Mouse (Mus musculus): ENCODE data around the gene Grin2a. TPM values are rescaled to one million over a fixed set of nuclear protein-coding genes. Genes with fewer than 3 reads are reported as not detected.

The Grin2a gene
- polyA plus RNA-seq, 1 experiment from 2014 or later = 0.65 TPM

DNA sequence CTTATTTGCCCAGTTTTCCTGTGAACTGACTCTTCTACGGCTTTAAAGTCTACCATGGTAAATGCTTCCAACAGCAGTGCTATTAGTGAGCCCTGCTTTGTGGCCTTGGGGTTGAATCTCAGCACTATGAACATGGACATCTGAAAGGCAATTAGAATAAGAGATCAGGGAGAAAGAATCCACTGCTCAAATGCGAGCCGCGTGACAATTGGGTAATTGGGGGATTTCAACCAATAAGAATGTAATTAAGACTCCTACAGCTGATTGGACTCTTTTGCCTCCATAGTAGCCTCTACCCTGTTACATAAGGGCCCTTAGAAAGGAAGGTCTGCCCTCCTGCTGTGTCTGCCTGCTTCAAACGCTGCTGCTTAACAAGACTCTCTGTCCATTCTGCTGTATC is 315.4 kb downstream of the Grin2a start:
- H3K9ac ChIP-seq (ENCODE audit: low read length) = no peak overlapping the region
- H3K9me3 ChIP-seq (replicated peaks; ENCODE audit: control insufficient read depth, low read length) = no peaks in the 10 kb centered on the region
- H3K27me3 ChIP-seq (ENCODE audit: control insufficient read depth, insufficient read depth, low read length) = no peaks in the 10 kb centered on the region
- no peak overlapping the region for H3K4me2 ChIP-seq (ENCODE audit: low read depth, low read length)
- no peaks in the 10 kb centered on the region for H3K36me3 ChIP-seq (ENCODE audit: control insufficient read depth, insufficient read depth, low read length)
- H3K4me1 ChIP-seq (ENCODE audit: control insufficient read depth, insufficient read depth, low read length) = no peaks in the 10 kb centered on the region
- H3K27ac ChIP-seq (ENCODE audit: low read length) = no peak overlapping the region
- no peak overlapping the region for H3K4me3 ChIP-seq (replicated peaks; ENCODE audit: low read length)
- no peak for ATAC-seq (ENCODE audit: insufficient read depth, low FRiP score)
- 78% methylated on average over 5 of the region's 5 CpGs for WGBS

- H3K4me2 ChIP-seq (ENCODE audit: low read depth, low read length) = no peak overlapping the region
- H3K9ac ChIP-seq (ENCODE audit: low read length) = no peak overlapping the region
- H3K4me1 ChIP-seq (ENCODE audit: control insufficient read depth, insufficient read depth, low read length) = no peaks in the 10 kb centered on the region
- no peak for ATAC-seq (ENCODE audit: insufficient read depth, low FRiP score)
- WGBS = 71% methylated on average over 7 of the region's 7 CpGs
- H3K4me3 ChIP-seq (replicated peaks; ENCODE audit: low read length) = no peak overlapping the region
- H3K36me3 ChIP-seq (ENCODE audit: control insufficient read depth, insufficient read depth, low read length) = no peaks in the 10 kb centered on the region
- H3K27ac ChIP-seq (ENCODE audit: low read length) = no peak overlapping the region
- no peaks in the 10 kb centered on the region for H3K9me3 ChIP-seq (replicated peaks; ENCODE audit: control insufficient read depth, low read length)
- no peaks in the 10 kb centered on the region for H3K27me3 ChIP-seq (ENCODE audit: control insufficient read depth, insufficient read depth, low read length)
Measured at GRCm38 (mm10) chr16:9678750-9679149, 316.6 kb downstream of the Grin2a start.

- WGBS = 66% methylated on average over 2 of the region's 2 CpGs
Measured at GRCm38 (mm10) chr16:9672390-9672789, 323.0 kb downstream of the Grin2a start.

DNA sequence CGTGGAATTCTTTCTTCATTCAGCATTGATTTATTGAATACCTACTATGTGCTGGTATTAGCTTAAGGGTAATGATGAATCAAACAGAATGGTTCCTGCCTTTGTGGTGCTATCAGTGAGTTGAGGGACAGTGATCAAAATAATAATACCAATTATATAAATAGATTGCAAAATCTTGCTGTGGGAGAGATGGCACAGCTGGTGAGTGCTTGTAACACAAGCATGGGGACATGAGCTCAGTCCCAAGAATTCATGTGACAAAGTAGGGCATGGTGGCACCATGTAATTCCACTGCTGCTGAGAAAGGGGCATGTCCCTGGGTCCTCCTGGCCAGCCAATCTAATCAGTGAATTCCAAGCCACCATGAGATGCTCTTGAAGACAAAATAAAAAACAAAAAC is 324.1 kb downstream of the Grin2a start:
- no peak overlapping the region for H3K4me2 ChIP-seq (ENCODE audit: low read depth, low read length)
- 75% methylated on average over 1 of the region's 1 CpGs for WGBS
- no peak for ATAC-seq (ENCODE audit: insufficient read depth, low FRiP score)
- H3K4me3 ChIP-seq (replicated peaks; ENCODE audit: low read length) = no peak overlapping the region
- no peaks in the 10 kb centered on the region for H3K9me3 ChIP-seq (replicated peaks; ENCODE audit: control insufficient read depth, low read length)
- no peaks in the 10 kb centered on the region for H3K4me1 ChIP-seq (ENCODE audit: control insufficient read depth, insufficient read depth, low read length)
- no peaks in the 10 kb centered on the region for H3K27me3 ChIP-seq (ENCODE audit: control insufficient read depth, insufficient read depth, low read length)
- no peak overlapping the region for H3K9ac ChIP-seq (ENCODE audit: low read length)
- no peaks in the 10 kb centered on the region for H3K36me3 ChIP-seq (ENCODE audit: control insufficient read depth, insufficient read depth, low read length)
- no peak overlapping the region for H3K27ac ChIP-seq (ENCODE audit: low read length)

More at GRCm38 (mm10) chr16:9672390-9672789, 323.0 kb downstream of the Grin2a start:
- Histone ChIP-seq H3K9ac (ENCODE audit: low read length) (no peak overlapping the region), H3K4me3 (replicated peaks; ENCODE audit: low read length) (no peak overlapping the region), H3K9me3 (replicated peaks; ENCODE audit: control insufficient read depth, low read length) (no peaks in the 10 kb centered on the region), H3K27ac (ENCODE audit: low read length) (no peak overlapping the region), H3K36me3 (ENCODE audit: control insufficient read depth, insufficient read depth, low read length) (no peaks in the 10 kb centered on the region), H3K27me3 (ENCODE audit: control insufficient read depth, insufficient read depth, low read length) (no peaks in the 10 kb centered on the region), H3K4me1 (ENCODE audit: control insufficient read depth, insufficient read depth, low read length) (no peaks in the 10 kb centered on the region), H3K4me2 (ENCODE audit: low read depth, low read length) (no peak overlapping the region)
- ATAC-seq (ENCODE audit: insufficient read depth, low FRiP score) = no peak

GRCm38 (mm10) chr16:9670750-9671161 is 324.6 kb downstream of the Grin2a start:
- Histone ChIP-seq H3K9me3 (replicated peaks; ENCODE audit: control insufficient read depth, low read length) (no peaks in the 10 kb centered on the region), H3K4me1 (ENCODE audit: control insufficient read depth, insufficient read depth, low read length) (no peaks in the 10 kb centered on the region), H3K27me3 (ENCODE audit: control insufficient read depth, insufficient read depth, low read length) (no peaks in the 10 kb centered on the region), H3K27ac (ENCODE audit: low read length) (no peak overlapping the region), H3K9ac (ENCODE audit: low read length) (no peak overlapping the region), H3K4me3 (replicated peaks; ENCODE audit: low read length) (no peak overlapping the region), H3K4me2 (ENCODE audit: low read depth, low read length) (no peak overlapping the region), H3K36me3 (ENCODE audit: control insufficient read depth, insufficient read depth, low read length) (no peaks in the 10 kb centered on the region)
- ATAC-seq (ENCODE audit: insufficient read depth, low FRiP score) = no peak; the same call in 1 of the 2 replicates
- WGBS = 50% methylated on average over 6 of the region's 6 CpGs

DNA sequence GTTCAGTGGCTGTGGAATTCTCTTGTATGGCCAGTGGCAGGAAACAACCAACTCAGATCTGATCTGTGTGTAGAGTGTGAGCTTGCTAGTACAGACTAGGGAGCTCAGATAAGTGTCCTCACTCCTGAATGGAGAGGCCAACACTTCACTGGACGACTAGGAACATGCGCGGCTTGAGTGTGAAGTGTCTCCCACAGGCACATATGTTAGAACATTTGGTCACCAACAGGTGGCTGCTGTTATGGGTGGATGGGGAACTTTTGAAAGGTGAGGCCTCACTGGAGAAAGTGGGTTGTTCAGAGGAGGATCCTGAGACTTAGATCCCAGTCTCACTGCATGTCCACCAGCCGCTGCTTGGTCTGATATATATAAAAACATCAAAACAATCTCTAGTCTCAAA is 329.5 kb downstream of the Grin2a start:
- Histone ChIP-seq H3K4me2 (ENCODE audit: low read depth, low read length) (no peak overlapping the region), H3K4me3 (replicated peaks; ENCODE audit: low read length) (no peak overlapping the region), H3K27ac (ENCODE audit: low read length) (no peak overlapping the region), H3K36me3 (ENCODE audit: control insufficient read depth, insufficient read depth, low read length) (no peaks in the 10 kb centered on the region), H3K27me3 (ENCODE audit: control insufficient read depth, insufficient read depth, low read length) (no peaks in the 10 kb centered on the region), H3K4me1 (ENCODE audit: control insufficient read depth, insufficient read depth, low read length) (no peaks in the 10 kb centered on the region), H3K9me3 (replicated peaks; ENCODE audit: control insufficient read depth, low read length) (no peaks in the 10 kb centered on the region), H3K9ac (ENCODE audit: low read length) (no peak overlapping the region)
- no peak for ATAC-seq (ENCODE audit: insufficient read depth, low FRiP score)
- 83% methylated on average over 4 of the region's 4 CpGs for WGBS

GRCm38 (mm10) chr16:9664060-9664459 is 331.3 kb downstream of the Grin2a start:
- 64% methylated on average over 3 of the region's 3 CpGs for WGBS
- Histone ChIP-seq H3K4me1 (ENCODE audit: control insufficient read depth, insufficient read depth, low read length) (no peaks in the 10 kb centered on the region), H3K9ac (ENCODE audit: low read length) (no peak overlapping the region), H3K27ac (ENCODE audit: low read length) (no peak overlapping the region), H3K9me3 (replicated peaks; ENCODE audit: control insufficient read depth, low read length) (no peaks in the 10 kb centered on the region), H3K27me3 (ENCODE audit: control insufficient read depth, insufficient read depth, low read length) (no peaks in the 10 kb centered on the region), H3K36me3 (ENCODE audit: control insufficient read depth, insufficient read depth, low read length) (no peaks in the 10 kb centered on the region), H3K4me3 (replicated peaks; ENCODE audit: low read length) (no peak overlapping the region), H3K4me2 (ENCODE audit: low read depth, low read length) (no peak overlapping the region)
- ATAC-seq (ENCODE audit: insufficient read depth, low FRiP score) = no peak

- H3K9me3 ChIP-seq (replicated peaks; ENCODE audit: control insufficient read depth, low read length) = no peaks in the 10 kb centered on the region
- H3K4me1 ChIP-seq (ENCODE audit: control insufficient read depth, insufficient read depth, low read length) = no peaks in the 10 kb centered on the region
- H3K4me3 ChIP-seq (replicated peaks; ENCODE audit: low read length) = no peak overlapping the region
- H3K36me3 ChIP-seq (ENCODE audit: control insufficient read depth, insufficient read depth, low read length) = no peaks in the 10 kb centered on the region
- no peak overlapping the region for H3K9ac ChIP-seq (ENCODE audit: low read length)
- 76% methylated on average over 2 of the region's 2 CpGs for WGBS
- H3K27ac ChIP-seq (ENCODE audit: low read length) = no peak overlapping the region
- no peaks in the 10 kb centered on the region for H3K27me3 ChIP-seq (ENCODE audit: control insufficient read depth, insufficient read depth, low read length)
- ATAC-seq (ENCODE audit: insufficient read depth, low FRiP score) = no peak
- no peak overlapping the region for H3K4me2 ChIP-seq (ENCODE audit: low read depth, low read length)
Measured at GRCm38 (mm10) chr16:9663508-9663907, 331.9 kb downstream of the Grin2a start.

DNA sequence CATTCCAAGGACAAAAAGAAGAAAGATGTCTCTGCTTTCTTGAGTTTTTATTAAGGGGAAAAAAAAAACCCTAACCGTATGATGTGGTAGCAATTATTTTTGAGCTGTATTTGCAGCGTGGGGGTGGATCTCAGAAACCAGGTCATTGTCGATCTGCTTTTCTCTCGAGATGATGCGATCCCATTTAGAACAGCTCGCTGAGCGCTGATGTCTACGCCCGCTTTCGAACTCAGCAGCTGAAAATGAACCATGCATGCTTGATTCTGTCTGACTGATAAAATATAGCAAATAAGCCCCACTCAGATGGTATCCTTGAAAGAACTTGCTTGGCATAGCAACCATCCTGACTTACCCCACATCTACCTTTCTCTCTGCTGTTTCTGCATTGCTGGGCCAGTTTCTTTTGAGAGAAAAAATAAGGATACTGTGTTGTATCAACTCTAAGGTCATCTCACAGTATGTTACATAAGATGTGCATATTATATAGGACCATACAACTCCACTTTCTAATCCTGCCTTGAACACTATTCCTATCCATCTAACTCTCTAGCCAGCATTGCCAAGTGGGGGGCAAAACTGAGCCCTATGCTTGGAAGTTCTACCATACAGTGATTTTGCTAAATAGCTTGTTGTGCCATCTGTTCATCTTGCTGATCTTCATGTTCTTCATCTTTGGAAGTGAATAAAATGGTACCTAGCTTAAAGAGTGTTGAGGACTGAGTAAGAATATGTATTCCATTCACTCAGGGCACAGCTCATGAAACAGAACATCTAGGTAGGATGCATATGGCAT is 369.5 kb downstream of the Grin2a start:
- Histone ChIP-seq H3K27me3 (ENCODE audit: control insufficient read depth, insufficient read depth, low read length) (no peaks in the 10 kb centered on the region), H3K9me3 (replicated peaks; ENCODE audit: control insufficient read depth, low read length) (no peaks in the 10 kb centered on the region), H3K9ac (ENCODE audit: low read length) (no peak overlapping the region), H3K4me1 (ENCODE audit: control insufficient read depth, insufficient read depth, low read length) (no peaks in the 10 kb centered on the region), H3K36me3 (ENCODE audit: control insufficient read depth, insufficient read depth, low read length) (no peaks in the 10 kb centered on the region), H3K4me2 (ENCODE audit: low read depth, low read length) (no peak overlapping the region), H3K4me3 (replicated peaks; ENCODE audit: low read length) (no peak overlapping the region), H3K27ac (ENCODE audit: low read length) (no peak overlapping the region)
- no peak for ATAC-seq (ENCODE audit: insufficient read depth, low FRiP score)
- WGBS = 88% methylated on average over 10 of the region's 10 CpGs
